Comparison of ENCODE assay signal across 11 mouse cellular contexts in genomic region chr12:102698089-102698684, GRCm38 (mm10). TPM values are rescaled to one million over a fixed set of nuclear protein-coding genes. Genes with fewer than 3 reads are reported as not detected.
A peak's percentile ranks its signal among the peaks of the same experiment; 100 is the strongest.
DNase-seq lines count a peak whose midpoint lies in the region; ATAC-seq and TF ChIP-seq lines count a peak whose summit lies in the region.
"Had no signal": no experiment of that assay in that cellular context is flagged by ENCODE, and none has a peak within 500 bp of the region (broad histone marks: within the 10 kb centered on the region; RNA-seq: fewer than 3 reads in every experiment).

No protein-coding gene starts in this region.

- no peaks in the 10 kb centered on the region for H3K9me3 ChIP-seq in kidney, embryonic 16.5 days (ENCODE audit: low read length)
- H3K9me3 ChIP-seq in embryonic facial prominence, embryonic 13.5 days: no peaks in the 10 kb centered on the region
- H3K9me3 ChIP-seq in limb, embryonic 13.5 days: no peaks in the 10 kb centered on the region

- no peak overlapping the region; the same call in 1 of the 2 replicates for H3K9ac ChIP-seq in kidney, embryonic 16.5 days (replicated peaks; ENCODE audit: low read length)
- H3K9ac ChIP-seq in embryonic facial prominence, embryonic 13.5 days: 0 out of 2 replicates have a peak overlapping the region, but pooled peaks have one; percentile 47
- peak overlapping the region; percentile 36; the same call in 1 of the 2 replicates for H3K9ac ChIP-seq in limb, embryonic 13.5 days

- H3K4me1 ChIP-seq in kidney, embryonic 16.5 days (ENCODE audit: insufficient read depth, low read length): peaks cover 71% of the 10 kb centered on the region
- H3K4me1 ChIP-seq in embryonic facial prominence, embryonic 13.5 days: peaks cover 66% of the 10 kb centered on the region
- peaks cover 68% of the 10 kb centered on the region for H3K4me1 ChIP-seq in limb, embryonic 13.5 days
- peaks cover 72% of the 10 kb centered on the region for H3K4me1 ChIP-seq in small intestine, adult 2 months (ENCODE audit: control insufficient read depth, insufficient read depth, insufficient read length, low read length)

- no peaks in the 10 kb centered on the region for H3K27me3 ChIP-seq in kidney, embryonic 16.5 days (ENCODE audit: insufficient read depth, low read length)
- no peaks in the 10 kb centered on the region for H3K27me3 ChIP-seq in embryonic facial prominence, embryonic 13.5 days
- no peaks in the 10 kb centered on the region for H3K27me3 ChIP-seq in limb, embryonic 13.5 days
- H3K27me3 ChIP-seq in small intestine, adult 2 months (ENCODE audit: control insufficient read depth, insufficient read depth, low read length): no peaks in the 10 kb centered on the region
- H3K27me3 ChIP-seq: Patski had no signal

- DNase-seq in kidney, adult 9 months: no peak
- DNase-seq in urinary bladder, adult 2 months (ENCODE audit: low spot score): no peak
- DNase-seq in left cerebral cortex, postnatal 10 days (ENCODE audit: extremely low spot score in 1 of 2, low spot score in 2 of 2): no peak
- DNase-seq: kidney, adult 11 months had no signal

- ATAC-seq in kidney, embryonic 16.5 days (ENCODE audit: low FRiP score, low TSS enrichment): peak; percentile 16; the same call in 1 of the 2 replicates
- no peak for ATAC-seq in embryonic facial prominence, embryonic 13.5 days (ENCODE audit: insufficient number of reproducible peaks, insufficient read depth, low FRiP score, low TSS enrichment, low read depth)
- no peak for ATAC-seq in limb, embryonic 13.5 days (ENCODE audit: low FRiP score, low read depth)
- ATAC-seq in frontal cortex, adult (ENCODE audit: low TSS enrichment): no peak
- ATAC-seq: Patski had no signal

- H3K36me3 ChIP-seq in kidney, embryonic 16.5 days (ENCODE audit: insufficient read depth, low read length): no peaks in the 10 kb centered on the region
- H3K36me3 ChIP-seq in embryonic facial prominence, embryonic 13.5 days: no peaks in the 10 kb centered on the region
- H3K36me3 ChIP-seq in limb, embryonic 13.5 days: no peaks in the 10 kb centered on the region
- H3K36me3 ChIP-seq in small intestine, adult 2 months (ENCODE audit: control insufficient read depth, insufficient read depth, low read length): peaks cover 5% of the 10 kb centered on the region

- no peak overlapping the region; the same call in 1 of the 2 replicates for H3K27ac ChIP-seq in kidney, embryonic 16.5 days (ENCODE audit: low read length)
- peak overlapping the region; percentile 60 for H3K27ac ChIP-seq in embryonic facial prominence, embryonic 13.5 days
- H3K27ac ChIP-seq in limb, embryonic 13.5 days: peak overlapping the region; percentile 16; the same call in 1 of the 2 replicates
- H3K27ac ChIP-seq in small intestine, adult 2 months (ENCODE audit: insufficient read depth, low read depth, low read length): peak overlapping the region; percentile 73

- no peak overlapping the region for H3K4me2 ChIP-seq in kidney, embryonic 16.5 days (replicated peaks; ENCODE audit: low read depth, low read length)
- no peak overlapping the region; the same call in 1 of the 2 replicates for H3K4me2 ChIP-seq in embryonic facial prominence, embryonic 13.5 days
- no peak overlapping the region for H3K4me2 ChIP-seq in limb, embryonic 13.5 days (replicated peaks)

- TF ChIP-seq POLR2A in small intestine, adult 2 months (IDR thresholded peaks at IDR 0.05; ENCODE audit: low read depth, low read length): no peak

- 36% methylated on average over 1 of the region's 1 CpGs for WGBS in kidney, embryonic 16.5 days
- WGBS in embryonic facial prominence, embryonic 13.5 days: 33% methylated on average over 1 of the region's 1 CpGs
- 26% methylated on average over 1 of the region's 1 CpGs for WGBS in limb, embryonic 13.5 days
- 42% methylated on average over 1 of the region's 1 CpGs for WGBS in small intestine, adult 2 months

- intact Hi-C loops in left cerebral cortex, postnatal 10 days (cut with DNase I): no loop called here

- no peak overlapping the region for H3K4me3 ChIP-seq in kidney, embryonic 16.5 days (ENCODE audit: low read length)
- H3K4me3 ChIP-seq in embryonic facial prominence, embryonic 13.5 days: no peak overlapping the region
- no peak overlapping the region for H3K4me3 ChIP-seq in limb, embryonic 13.5 days
- H3K4me3 ChIP-seq in small intestine, adult 2 months (ENCODE audit: low read depth, low read length): no peak overlapping the region

- TF ChIP-seq CTCF in small intestine, adult 2 months (IDR thresholded peaks at IDR 0.05; ENCODE audit: extremely low read depth, insufficient read length, insufficient replicate concordance, low read depth, low read length): no peak

RNA-seq across cellular contexts. Expression of gene Itpk1, which starts 6.5 kb away (rescaled TPM):
- polyA plus RNA-seq in kidney, embryonic 16.5 days (2015; fragmentation: Nextera tagmentation; extraction: Ambion mirVana): 23.9 and 24.5 TPM in 2 replicates
- polyA plus RNA-seq in embryonic facial prominence, embryonic 13.5 days (2015; fragmentation: Nextera tagmentation; extraction: Ambion mirVana): 10.4 and 10.8 TPM in 2 replicates
- polyA plus RNA-seq in limb, embryonic 13.5 days (2015; fragmentation: Nextera tagmentation; extraction: Ambion mirVana): 9.3 TPM in 2 replicates
- polyA plus RNA-seq in small intestine, adult 2 months (2012; rRNA removed): 104 and 324 TPM in 2 replicates
- polyA plus RNA-seq in urinary bladder, adult 2 months (2012; rRNA removed): 43.6 and 57.6 TPM in 2 replicates
- 10 to 100 TPM; 90.5 to 90.8 TPM for total RNA-seq in left cerebral cortex, postnatal 10 days (2021)

RNA-seq across cellular contexts. Expression of gene Moap1, which starts 45.3 kb away (rescaled TPM):
- 29.3 and 32.4 TPM in 2 replicates for polyA plus RNA-seq in kidney, embryonic 16.5 days (2015; fragmentation: Nextera tagmentation; extraction: Ambion mirVana)
- 25.5 and 25.7 TPM in 2 replicates for polyA plus RNA-seq in embryonic facial prominence, embryonic 13.5 days (2015; fragmentation: Nextera tagmentation; extraction: Ambion mirVana)
- polyA plus RNA-seq in limb, embryonic 13.5 days (2015; fragmentation: Nextera tagmentation; extraction: Ambion mirVana): 28.1 and 30.2 TPM in 2 replicates
- polyA plus RNA-seq in small intestine, adult 2 months (2012; rRNA removed): 0.30 and 0.74 TPM in 2 replicates
- 4.2 and 4.6 TPM in 2 replicates for polyA plus RNA-seq in urinary bladder, adult 2 months (2012; rRNA removed)
- total RNA-seq in left cerebral cortex, postnatal 10 days (2021): 10 to 100 TPM; 37.5 to 41.0 TPM

RNA-seq across cellular contexts. Expression of gene Tmem251, which starts 45.4 kb away (rescaled TPM):
- polyA plus RNA-seq in kidney, embryonic 16.5 days (2015; fragmentation: Nextera tagmentation; extraction: Ambion mirVana): 9.5 and 11.0 TPM in 2 replicates
- polyA plus RNA-seq in embryonic facial prominence, embryonic 13.5 days (2015; fragmentation: Nextera tagmentation; extraction: Ambion mirVana): 9.7 and 10.9 TPM in 2 replicates
- polyA plus RNA-seq in limb, embryonic 13.5 days (2015; fragmentation: Nextera tagmentation; extraction: Ambion mirVana): 10.2 and 10.4 TPM in 2 replicates
- 1.7 and 2.4 TPM in 2 replicates for polyA plus RNA-seq in small intestine, adult 2 months (2012; rRNA removed)
- polyA plus RNA-seq in urinary bladder, adult 2 months (2012; rRNA removed): 3.2 and 4.0 TPM in 2 replicates
- total RNA-seq in left cerebral cortex, postnatal 10 days (2021): 1 to 10 TPM; 5.4 to 6.1 TPM

RNA-seq across cellular contexts. Expression of gene Gm28051, which starts 59.4 kb away (rescaled TPM):
- polyA plus RNA-seq in kidney, embryonic 16.5 days (2015; fragmentation: Nextera tagmentation; extraction: Ambion mirVana): not detected in 2 replicates
- polyA plus RNA-seq in embryonic facial prominence, embryonic 13.5 days (2015; fragmentation: Nextera tagmentation; extraction: Ambion mirVana): not detected in 2 replicates
- polyA plus RNA-seq in limb, embryonic 13.5 days (2015; fragmentation: Nextera tagmentation; extraction: Ambion mirVana): not detected in 2 replicates
- polyA plus RNA-seq in small intestine, adult 2 months (2012; rRNA removed): not detected in 2 replicates
- polyA plus RNA-seq in urinary bladder, adult 2 months (2012; rRNA removed): not detected in 2 replicates
- not detected for total RNA-seq in left cerebral cortex, postnatal 10 days (2021)
- total RNA-seq: common myeloid progenitor, adult 5-6 weeks had no signal
- polyA plus RNA-seq: Patski had no signal

RNA-seq across cellular contexts. Expression of gene Gon7, which starts 59.4 kb away (rescaled TPM):
- polyA plus RNA-seq in kidney, embryonic 16.5 days (2015; fragmentation: Nextera tagmentation; extraction: Ambion mirVana): 29.3 and 34.0 TPM in 2 replicates
- 36.0 and 38.9 TPM in 2 replicates for polyA plus RNA-seq in embryonic facial prominence, embryonic 13.5 days (2015; fragmentation: Nextera tagmentation; extraction: Ambion mirVana)
- 34.9 TPM in 2 replicates for polyA plus RNA-seq in limb, embryonic 13.5 days (2015; fragmentation: Nextera tagmentation; extraction: Ambion mirVana)
- 3.4 and 11.2 TPM in 2 replicates for polyA plus RNA-seq in small intestine, adult 2 months (2012; rRNA removed)
- polyA plus RNA-seq in urinary bladder, adult 2 months (2012; rRNA removed): 10.4 and 11.8 TPM in 2 replicates
- total RNA-seq in left cerebral cortex, postnatal 10 days (2021): 10 to 100 TPM; 10.9 to 15.4 TPM
